ENCODE assay signal across 20 mouse cellular contexts in genomic region chr13:112326403-112326802, GRCm38 (mm10). TPM values are rescaled to one million over a fixed set of nuclear protein-coding genes. Genes with fewer than 3 reads are reported as not detected.
DNase-seq lines count a peak whose midpoint lies in the region; ATAC-seq and TF ChIP-seq lines count a peak whose summit lies in the region.
"Had no signal": no experiment of that assay in that cellular context is flagged by ENCODE, and none has a peak within 500 bp of the region (broad histone marks: within the 10 kb centered on the region; RNA-seq: fewer than 3 reads in every experiment).

No protein-coding gene starts in this region.

- H3K27me3 ChIP-seq in heart, embryonic 15.5 days = no peaks in the 10 kb centered on the region
- H3K27me3 ChIP-seq in stomach, postnatal 0 days (ENCODE audit: control insufficient read depth, insufficient read depth, low read length) = no peaks in the 10 kb centered on the region
- H3K27me3 ChIP-seq: embryonic facial prominence, embryonic 15.5 days; forebrain, embryonic 12.5 days; hindbrain, embryonic 15.5 days had no signal

- no peak overlapping the region for H3K4me3 ChIP-seq in heart, embryonic 15.5 days
- H3K4me3 ChIP-seq in embryonic fibroblast, embryonic 13.5 days (ENCODE audit: insufficient read depth, low read length) = no peak overlapping the region
- H3K4me3 ChIP-seq in stomach, postnatal 0 days (ENCODE audit: low read depth, low read length) = no peak overlapping the region
- H3K4me3 ChIP-seq: embryonic facial prominence, embryonic 15.5 days; forebrain, embryonic 12.5 days; heart, embryonic 10.5 days; hindbrain, embryonic 15.5 days had no signal

- no peak for TF ChIP-seq POLR2A in embryonic fibroblast, embryonic 13.5 days (IDR thresholded peaks at IDR 0.05; ENCODE audit: low read depth, low read length)

- ATAC-seq in heart, embryonic 15.5 days (replicated peaks; ENCODE audit: insufficient number of reproducible peaks, insufficient read depth, low FRiP score, low read depth) = no peak
- peak; percentile 62; the same call in 1 of the 2 replicates for ATAC-seq in stomach, postnatal 0 days (ENCODE audit: low FRiP score, low TSS enrichment)
- ATAC-seq: forebrain, embryonic 16.5 days had no signal

- no peaks in the 10 kb centered on the region for H3K9me3 ChIP-seq in heart, embryonic 15.5 days (replicated peaks)
- H3K9me3 ChIP-seq in stomach, postnatal 0 days (ENCODE audit: control insufficient read depth, low read length) = no peaks in the 10 kb centered on the region
- H3K9me3 ChIP-seq: embryonic facial prominence, embryonic 15.5 days; forebrain, embryonic 12.5 days; heart, embryonic 10.5 days; hindbrain, embryonic 15.5 days had no signal

- no peaks in the 10 kb centered on the region for H3K36me3 ChIP-seq in heart, embryonic 15.5 days
- no peaks in the 10 kb centered on the region for H3K36me3 ChIP-seq in stomach, postnatal 0 days (ENCODE audit: control insufficient read depth, insufficient read depth, low read length)
- H3K36me3 ChIP-seq: embryonic facial prominence, embryonic 15.5 days; forebrain, embryonic 12.5 days; heart, embryonic 10.5 days; hindbrain, embryonic 15.5 days had no signal

- TF ChIP-seq CTCF in embryonic fibroblast, embryonic 13.5 days (IDR thresholded peaks at IDR 0.05; ENCODE audit: borderline replicate concordance, insufficient read depth, low read length) = no peak
- TF ChIP-seq CTCF in stomach, postnatal 0 days (IDR thresholded peaks at IDR 0.05; ENCODE audit: low read depth) = no peak

- peak overlapping the region; percentile 54; the same call in 1 of the 2 replicates for H3K27ac ChIP-seq in heart, embryonic 15.5 days
- H3K27ac ChIP-seq in embryonic fibroblast, embryonic 13.5 days (ENCODE audit: insufficient read depth, low read length) = peak overlapping the region; percentile 99
- no peak overlapping the region for H3K27ac ChIP-seq in stomach, postnatal 0 days (replicated peaks)
- H3K27ac ChIP-seq: forebrain, embryonic 12.5 days; hindbrain, embryonic 15.5 days had no signal

- H3K4me1 ChIP-seq in heart, embryonic 15.5 days (replicated peaks) = peaks cover 10% of the 10 kb centered on the region
- peaks cover 24% of the 10 kb centered on the region for H3K4me1 ChIP-seq in embryonic fibroblast, embryonic 13.5 days (ENCODE audit: control insufficient read depth, insufficient read depth, low read length)
- H3K4me1 ChIP-seq in stomach, postnatal 0 days (replicated peaks; ENCODE audit: control insufficient read depth, insufficient read depth) = no peaks in the 10 kb centered on the region; the same call in 1 of the 2 replicates

- WGBS in heart, embryonic 15.5 days = 69% methylated on average over 7 of the region's 7 CpGs
- WGBS in stomach, postnatal 0 days = 60% methylated on average over 7 of the region's 7 CpGs

- intact Hi-C loops in heart, postnatal 10 days (cut with DNase I) = no loop called here

- peak; percentile 41 for DNase-seq in heart, adult 11 months
- DNase-seq in heart, adult 8-10 months (ENCODE audit: low spot score) = no peak
- no peak for DNase-seq in heart, postnatal 10 days
- peak; percentile 29 for DNase-seq in stomach, postnatal 0 days (ENCODE audit: low spot score)
- no peak for DNase-seq in thymus, postnatal 4 days
- DNase-seq: adrenal gland, postnatal 10 days; cerebellum, adult 11-12 months; cerebellum, adult 9-10 months; cerebellum, postnatal 25 days; gastrocnemius, postnatal 14 days; heart, postnatal 14 days; kidney, adult 11 months had no signal

- no peak overlapping the region for H3K9ac ChIP-seq in heart, embryonic 15.5 days
- no peak overlapping the region for H3K9ac ChIP-seq in stomach, postnatal 0 days (ENCODE audit: low read length)
- H3K9ac ChIP-seq: embryonic facial prominence, embryonic 15.5 days; forebrain, embryonic 12.5 days; hindbrain, embryonic 15.5 days had no signal

- H3K4me2 ChIP-seq in heart, embryonic 15.5 days = no peak overlapping the region
- no peak overlapping the region for H3K4me2 ChIP-seq in stomach, postnatal 0 days (replicated peaks; ENCODE audit: low read depth)
- H3K4me2 ChIP-seq: embryonic facial prominence, embryonic 15.5 days; forebrain, embryonic 12.5 days; hindbrain, embryonic 15.5 days had no signal

- no peak for TF ChIP-seq EP300 in stomach, postnatal 0 days (optimal IDR thresholded peaks at IDR 0.05)

RNA-seq across cellular contexts. Expression of gene Ankrd55, which starts 38.2 kb away (rescaled TPM):
- total RNA-seq in heart, adult 8-10 months (2022) = 1 to 10 TPM; 1.6 to 2.7 (median 2.4) TPM
- 0.09 and 0.13 TPM in 2 replicates for polyA plus RNA-seq in heart, embryonic 15.5 days (2015; fragmentation: Nextera tagmentation; extraction: Ambion mirVana)
- under 1 TPM; 0.14 to 0.20 TPM for total RNA-seq in heart, postnatal 10 days (2021)
- 0.74 and 1.9 TPM in 2 replicates for polyA plus RNA-seq in embryonic fibroblast, embryonic 13.5 days (2011; ENCODE audit: insufficient read length, low read depth, missing spikeins)
- 0.08 and 0.33 TPM in 2 replicates for polyA plus RNA-seq in stomach, postnatal 0 days (2015; fragmentation: Nextera tagmentation; extraction: Ambion mirVana)
- total RNA-seq: MEL had no signal
- polyA plus RNA-seq: heart, embryonic 10.5 days had no signal

Comparison
In these comparisons a context has a peak if more than half of its experiments do, and no peak if none do; other contexts are left out.
1. DNase-seq: peak in heart, adult 11 months (single experiment) and stomach, postnatal 0 days (single experiment); none in heart, adult 8-10 months (single experiment), heart, postnatal 10 days (0 of 2) and thymus, postnatal 4 days (single experiment).